Mouse (Mus musculus): ENCODE measurements around the gene Tap2.

DNA sequence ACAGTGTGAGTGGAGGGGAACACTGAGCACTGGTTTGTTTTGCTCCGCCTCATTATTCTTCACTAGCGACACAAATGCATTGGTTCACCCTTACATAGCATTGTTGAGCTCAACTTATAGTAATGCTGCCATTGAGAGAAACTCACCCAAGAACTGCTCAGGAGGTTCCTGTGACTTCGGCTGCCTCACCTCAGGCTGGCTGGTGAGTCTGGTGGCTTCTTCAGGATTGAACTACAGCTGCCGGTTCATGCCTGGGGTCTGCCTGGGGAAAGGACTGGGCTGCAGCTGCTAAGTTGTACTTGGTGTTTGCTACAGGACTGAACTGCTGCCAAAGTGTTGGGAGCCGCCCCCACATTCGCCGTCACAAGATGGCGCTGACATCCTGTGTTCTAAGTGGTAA is 22.1 kb downstream of the Tap2 start:
- TF ChIP-seq CTCF (IDR thresholded peaks at IDR 0.05; ENCODE audit: low read depth) (no peak), EP300 (IDR thresholded peaks at IDR 0.05; ENCODE audit: low read depth) (no peak)

All from heart, postnatal 0 days (tissue).